Mouse (Mus musculus) ES-Bruce4 (cell line): ENCODE data around the gene Inpp5f.

Experiments
- CTCF ChIP-seq: IDR thresholded peaks from one replicate; pipeline ENCODE4 v1.8.1; 2011; ENCODE audit warnings: low read depth, low read length
- POLR2A ChIP-seq: IDR thresholded peaks from one replicate; pipeline ENCODE4 v1.8.1; 2011; ENCODE audit warnings: low read length; ENCODE audit not compliant: insufficient read depth

DNA sequence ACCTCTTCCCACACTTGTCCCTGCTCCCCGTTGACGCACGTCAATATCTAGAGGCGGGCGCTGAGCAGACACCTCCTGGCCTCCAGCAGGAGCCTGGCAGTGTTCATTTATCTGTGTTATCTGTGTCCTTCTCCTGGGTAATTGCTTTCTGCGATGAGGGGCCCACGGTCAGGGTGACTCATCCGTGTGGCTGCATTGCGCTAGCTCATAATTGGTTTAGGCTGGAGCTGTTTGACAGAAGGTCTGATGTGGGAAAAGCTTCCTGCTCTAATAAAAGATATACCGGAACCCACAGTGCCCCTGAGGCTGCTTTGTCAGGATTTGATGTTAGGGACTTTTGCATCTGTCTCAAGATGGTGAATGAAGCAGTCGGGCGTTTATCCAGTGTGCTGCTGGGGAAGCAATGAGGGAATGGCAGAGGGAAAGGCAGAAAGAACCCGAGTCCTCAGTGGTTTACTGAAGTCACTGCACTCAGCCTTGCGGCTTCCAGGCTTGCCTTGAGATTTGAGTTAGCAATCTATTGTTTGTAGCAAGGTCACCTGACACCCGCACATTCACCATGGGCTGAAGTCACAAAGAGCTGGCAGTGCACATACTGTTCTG is 61.4 kb downstream of the Inpp5f start:
- no peak for TF ChIP-seq CTCF
- no peak for TF ChIP-seq POLR2A
